In the genomic region with DNA sequence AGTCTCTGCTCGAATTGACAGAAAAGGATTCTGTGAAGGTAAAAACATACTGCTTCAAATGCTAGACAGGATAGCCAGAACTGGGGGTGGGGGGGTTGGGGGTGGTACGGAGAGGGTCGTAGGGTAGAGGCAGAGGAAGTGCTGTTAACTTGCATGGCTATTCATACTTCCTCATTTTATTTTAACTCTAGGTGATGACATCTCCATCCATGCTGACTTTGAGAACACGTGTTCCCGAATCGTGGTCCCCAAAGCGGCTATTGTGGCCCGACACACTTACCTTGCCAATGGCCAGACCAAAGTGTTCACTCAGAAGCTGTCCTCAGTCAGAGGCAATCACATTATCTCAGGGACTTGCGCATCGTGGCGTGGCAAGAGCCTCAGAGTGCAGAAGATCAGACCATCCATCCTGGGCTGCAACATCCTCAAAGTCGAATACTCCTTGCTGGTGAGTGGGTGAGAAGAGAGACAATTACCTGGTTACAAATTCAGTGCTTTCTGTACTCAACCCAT, we compare ENCODE assay signal across 8 mouse cellular contexts. TPM values are rescaled to one million over a fixed set of nuclear protein-coding genes. Genes with fewer than 3 reads are reported as not detected.
DNase-seq lines count a peak whose midpoint lies in the region; ATAC-seq and TF ChIP-seq lines count a peak whose summit lies in the region.

No protein-coding gene starts in this region.

- peak overlapping the region; percentile 94 for H3K27ac ChIP-seq in heart, embryonic 11.5 days (ENCODE audit: low read depth, low read length)
- H3K27ac ChIP-seq in cortical plate, adult 2 months (ENCODE audit: insufficient read depth, low read length) = no peak overlapping the region
- H3K27ac ChIP-seq in hindbrain, embryonic 14.5 days = no peak overlapping the region
- H3K27ac ChIP-seq in midbrain, embryonic 10.5 days (replicated peaks) = no peak overlapping the region

- 50% methylated on average over 12 of the region's 12 CpGs for WGBS in heart, embryonic 11.5 days (ENCODE audit: insufficient replicate concordance)
- 81% methylated on average over 12 of the region's 12 CpGs for WGBS in hindbrain, embryonic 14.5 days
- WGBS in midbrain, embryonic 10.5 days = 87% methylated on average over 12 of the region's 12 CpGs

- peak overlapping the region; percentile 90 for H3K4me2 ChIP-seq in heart, embryonic 11.5 days
- H3K4me2 ChIP-seq in hindbrain, embryonic 14.5 days (replicated peaks) = peak overlapping the region; percentile 85

- H3K4me3 ChIP-seq in heart, embryonic 11.5 days (ENCODE audit: low read depth, low read length) = peak overlapping the region; percentile 70
- H3K4me3 ChIP-seq in cortical plate, adult 2 months (ENCODE audit: insufficient read depth, low read length) = peak overlapping the region; percentile 68
- peak overlapping the region; percentile 64 for H3K4me3 ChIP-seq in hindbrain, embryonic 14.5 days (replicated peaks; ENCODE audit: low read length)
- H3K4me3 ChIP-seq in midbrain, embryonic 10.5 days = peak overlapping the region; percentile 81

- peak overlapping the region; percentile 86 for H3K9ac ChIP-seq in heart, embryonic 11.5 days (ENCODE audit: low read depth, low read length)
- H3K9ac ChIP-seq in hindbrain, embryonic 14.5 days = peak overlapping the region; percentile 61

- ATAC-seq in heart, embryonic 11.5 days (replicated peaks; ENCODE audit: insufficient number of reproducible peaks, low FRiP score, low TSS enrichment) = no peak
- ATAC-seq in hindbrain, embryonic 14.5 days (ENCODE audit: low FRiP score) = no peak

- H3K27me3 ChIP-seq in heart, embryonic 11.5 days (ENCODE audit: control insufficient read depth, insufficient read depth, low read length) = no peaks in the 10 kb centered on the region
- H3K27me3 ChIP-seq in hindbrain, embryonic 14.5 days (ENCODE audit: control insufficient read depth, insufficient read depth, low read length) = no peaks in the 10 kb centered on the region
- no peaks in the 10 kb centered on the region for H3K27me3 ChIP-seq in midbrain, embryonic 10.5 days (ENCODE audit: low read depth, poor library complexity, severe bottlenecking)

- H3K4me1 ChIP-seq in heart, embryonic 11.5 days (ENCODE audit: control insufficient read depth, insufficient read depth, low read length) = peaks cover 36% of the 10 kb centered on the region
- no peaks in the 10 kb centered on the region; the same call in 1 of the 2 replicates for H3K4me1 ChIP-seq in cortical plate, adult 2 months (ENCODE audit: control insufficient read depth, insufficient read depth, low read length)
- peaks cover 44% of the 10 kb centered on the region for H3K4me1 ChIP-seq in hindbrain, embryonic 14.5 days (replicated peaks; ENCODE audit: control insufficient read depth, insufficient read depth, low read length)
- peaks cover 56% of the 10 kb centered on the region for H3K4me1 ChIP-seq in midbrain, embryonic 10.5 days

- H3K36me3 ChIP-seq in heart, embryonic 11.5 days (ENCODE audit: control insufficient read depth, insufficient read depth, low read length) = peaks cover 18% of the 10 kb centered on the region
- H3K36me3 ChIP-seq in hindbrain, embryonic 14.5 days (replicated peaks; ENCODE audit: control insufficient read depth, insufficient read depth) = peaks cover 21% of the 10 kb centered on the region
- peaks cover 23% of the 10 kb centered on the region for H3K36me3 ChIP-seq in midbrain, embryonic 10.5 days

- no peaks in the 10 kb centered on the region for H3K9me3 ChIP-seq in heart, embryonic 11.5 days (replicated peaks; ENCODE audit: control insufficient read depth, low read length)
- H3K9me3 ChIP-seq in hindbrain, embryonic 14.5 days (ENCODE audit: control insufficient read depth, low read length) = no peaks in the 10 kb centered on the region
- no peaks in the 10 kb centered on the region for H3K9me3 ChIP-seq in midbrain, embryonic 10.5 days (replicated peaks)

- DNase-seq in heart, adult 8-10 months (ENCODE audit: low spot score) = no peak
- DNase-seq in hindbrain, embryonic 14.5 days (ENCODE audit: low spot score) = no peak
- DNase-seq in midbrain, embryonic 10.5 days (ENCODE audit: low spot score) = no peak
- DNase-seq in left cerebral cortex, adult 8-10 months (ENCODE audit: low spot score in 2 of 2) = no peak
- no peak for DNase-seq in adrenal gland, postnatal 25 days
- DNase-seq in adrenal gland, postnatal 4 days (ENCODE audit: low spot score in 2 of 2) = no peak

- no peak for TF ChIP-seq POLR2A in cortical plate, adult 2 months (IDR thresholded peaks at IDR 0.05; ENCODE audit: extremely low read depth, insufficient read depth, low read length)

- TF ChIP-seq CTCF in cortical plate, adult 2 months (IDR thresholded peaks at IDR 0.05; ENCODE audit: extremely low read depth, insufficient read depth, low read length) = no peak

RNA-seq across cellular contexts. Expression of a gene that starts 1.7 kb away (rescaled TPM):
- polyA plus RNA-seq in heart, embryonic 11.5 days (2014; fragmentation: Nextera tagmentation; extraction: Ambion mirVana) = 106 and 121 TPM in 2 replicates
- total RNA-seq in heart, adult 8-10 months (2022) = 100 to 1,000 TPM; 346 to 908 (median 654) TPM
- 31.4 and 38.5 TPM in 2 replicates for polyA plus RNA-seq in cortical plate, adult 2 months (2012; rRNA removed)
- 53.2 and 71.4 TPM in 2 replicates for polyA plus RNA-seq in hindbrain, embryonic 14.5 days (2014; fragmentation: Nextera tagmentation; extraction: Ambion mirVana)
- 31.5 and 41.7 TPM in 2 replicates for polyA plus RNA-seq in midbrain, embryonic 10.5 days (2016; fragmentation: Nextera tagmentation; extraction: Ambion mirVana)
- total RNA-seq in left cerebral cortex, adult 8-10 months (2022) = 10 to 100 TPM; 21.7 to 37.3 (median 26.8) TPM
- 421 and 586 TPM in 2 replicates for total RNA-seq in adrenal gland, postnatal 25 days (2021)
- 100 to 1,000 TPM; 980 to 992 TPM for total RNA-seq in adrenal gland, postnatal 4 days (2021)

RNA-seq across cellular contexts. Expression of a gene that starts 17.3 kb away (rescaled TPM):
- 1.2 and 1.5 TPM in 2 replicates for polyA plus RNA-seq in heart, embryonic 11.5 days (2014; fragmentation: Nextera tagmentation; extraction: Ambion mirVana)
- 1 to 10 TPM in 3 of 4 experiments, not detected in 1; 2.5 to 3.3 (median 3.2) TPM for total RNA-seq in heart, adult 8-10 months (2022)
- not detected in 2 replicates for polyA plus RNA-seq in cortical plate, adult 2 months (2012; rRNA removed)
- polyA plus RNA-seq in hindbrain, embryonic 14.5 days (2014; fragmentation: Nextera tagmentation; extraction: Ambion mirVana) = 0.39 TPM in 1 of 2 replicates, not detected in the other
- polyA plus RNA-seq in midbrain, embryonic 10.5 days (2016; fragmentation: Nextera tagmentation; extraction: Ambion mirVana) = 0.62 and 1.6 TPM in 2 replicates
- total RNA-seq in left cerebral cortex, adult 8-10 months (2022) = not detected
- total RNA-seq in adrenal gland, postnatal 25 days (2021) = not detected in 2 replicates
- not detected for total RNA-seq in adrenal gland, postnatal 4 days (2021)

RNA-seq across cellular contexts. Expression of a gene that starts 34.5 kb away (rescaled TPM):
- polyA plus RNA-seq in heart, embryonic 11.5 days (2014; fragmentation: Nextera tagmentation; extraction: Ambion mirVana) = 7.4 and 9.3 TPM in 2 replicates
- 100 to 1,000 TPM; 271 to 333 (median 312) TPM for total RNA-seq in heart, adult 8-10 months (2022)
- polyA plus RNA-seq in cortical plate, adult 2 months (2012; rRNA removed) = 1.4 and 1.5 TPM in 2 replicates
- 1.9 and 2.1 TPM in 2 replicates for polyA plus RNA-seq in hindbrain, embryonic 14.5 days (2014; fragmentation: Nextera tagmentation; extraction: Ambion mirVana)
- polyA plus RNA-seq in midbrain, embryonic 10.5 days (2016; fragmentation: Nextera tagmentation; extraction: Ambion mirVana) = 1.5 and 2.1 TPM in 2 replicates
- 1 to 10 TPM; 1.4 to 2.0 (median 1.7) TPM for total RNA-seq in left cerebral cortex, adult 8-10 months (2022)
- total RNA-seq in adrenal gland, postnatal 25 days (2021) = not detected in 2 replicates
- 10 to 100 TPM in 1 of 2 experiments, 1 to 10 TPM in 1; 3.9 to 11.2 TPM for total RNA-seq in adrenal gland, postnatal 4 days (2021)

RNA-seq across cellular contexts. Expression of a gene that starts 34.5 kb away (rescaled TPM):
- 21.4 and 23.8 TPM in 2 replicates for polyA plus RNA-seq in heart, embryonic 11.5 days (2014; fragmentation: Nextera tagmentation; extraction: Ambion mirVana)
- 10 to 100 TPM; 31.7 to 35.2 (median 34.7) TPM for total RNA-seq in heart, adult 8-10 months (2022)
- 44.5 and 55.9 TPM in 2 replicates for polyA plus RNA-seq in cortical plate, adult 2 months (2012; rRNA removed)
- polyA plus RNA-seq in hindbrain, embryonic 14.5 days (2014; fragmentation: Nextera tagmentation; extraction: Ambion mirVana) = 11.0 and 18.5 TPM in 2 replicates
- 25.2 and 31.8 TPM in 2 replicates for polyA plus RNA-seq in midbrain, embryonic 10.5 days (2016; fragmentation: Nextera tagmentation; extraction: Ambion mirVana)
- total RNA-seq in left cerebral cortex, adult 8-10 months (2022) = 10 to 100 TPM; 22.8 to 26.6 (median 24.3) TPM
- total RNA-seq in adrenal gland, postnatal 25 days (2021) = 37.7 and 44.9 TPM in 2 replicates
- 10 to 100 TPM; 37.6 to 37.8 TPM for total RNA-seq in adrenal gland, postnatal 4 days (2021)

RNA-seq across cellular contexts. Expression of a gene that starts 37.0 kb away (rescaled TPM):
- 9.0 TPM in 2 replicates for polyA plus RNA-seq in heart, embryonic 11.5 days (2014; fragmentation: Nextera tagmentation; extraction: Ambion mirVana)
- 1 to 10 TPM; 1.1 to 2.5 (median 2.0) TPM for total RNA-seq in heart, adult 8-10 months (2022)
- 61.6 and 61.9 TPM in 2 replicates for polyA plus RNA-seq in cortical plate, adult 2 months (2012; rRNA removed)
- 17.5 and 22.3 TPM in 2 replicates for polyA plus RNA-seq in hindbrain, embryonic 14.5 days (2014; fragmentation: Nextera tagmentation; extraction: Ambion mirVana)
- 1.0 and 1.7 TPM in 2 replicates for polyA plus RNA-seq in midbrain, embryonic 10.5 days (2016; fragmentation: Nextera tagmentation; extraction: Ambion mirVana)
- 10 to 100 TPM; 60.4 to 65.0 (median 61.0) TPM for total RNA-seq in left cerebral cortex, adult 8-10 months (2022)
- total RNA-seq in adrenal gland, postnatal 25 days (2021) = 0.71 and 0.97 TPM in 2 replicates
- 1 to 10 TPM in 1 of 2 experiments, under 1 TPM in 1; 0.59 to 1.5 TPM for total RNA-seq in adrenal gland, postnatal 4 days (2021)

Comparison
In these comparisons a context has a peak if more than half of its experiments do, and no peak if none do; other contexts are left out.
1. RNA of a gene that starts 1.7 kb away (total RNA-seq): 980 to 992 TPM in adrenal gland, postnatal 4 days, 346 to 908 TPM in heart, adult 8-10 months and 421 to 586 TPM in adrenal gland, postnatal 25 days; 21.7 to 37.3 TPM in left cerebral cortex, adult 8-10 months; every median in the first group is over 4 times any median in the second.
2. RNA of a gene that starts 34.5 kb away (total RNA-seq): 271 to 333 TPM in heart, adult 8-10 months; 3.9 to 11.2 TPM in adrenal gland, postnatal 4 days, 1.4 to 2.0 TPM in left cerebral cortex, adult 8-10 months and not detected in adrenal gland, postnatal 25 days; every median in the first group is over 10 times any median in the second.
3. Peak in every context shown above with its lines, with median percentiles within 50 percentile points of each other: H3K4me3 ChIP-seq.